Mouse (Mus musculus): ENCODE results near the gene Atrnl1.
A peak's percentile ranks its signal among the peaks of the same experiment; 100 is the strongest.
"Not testable (repeated sequence)": the region's sequence is repeated elsewhere in the genome, so short reads cannot be mapped to it uniquely, and the experiment has no call there.

Gene Atrnl1

DNA sequence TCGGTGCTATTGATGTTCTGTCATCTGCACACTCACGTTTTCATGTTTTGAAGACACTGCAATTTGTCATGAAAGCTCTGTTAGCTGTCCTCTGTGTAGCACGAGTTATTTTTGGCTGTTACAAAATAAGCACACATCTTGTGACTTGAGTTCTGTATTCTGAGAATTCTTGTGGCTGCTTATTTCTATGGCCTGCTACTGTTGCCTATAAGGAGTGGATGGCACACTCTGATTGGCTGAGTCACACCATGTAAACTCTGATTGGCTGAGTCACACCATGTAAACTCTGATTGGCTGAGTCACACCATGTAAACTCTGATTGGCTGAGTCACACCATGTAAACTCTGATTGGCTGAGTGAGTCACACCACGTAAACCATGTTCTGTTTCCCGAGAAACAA lies 85.9 kb downstream of the Atrnl1 start:
- not testable (repeated sequence) for DNase-seq (ENCODE audit: low spot score)

DNA sequence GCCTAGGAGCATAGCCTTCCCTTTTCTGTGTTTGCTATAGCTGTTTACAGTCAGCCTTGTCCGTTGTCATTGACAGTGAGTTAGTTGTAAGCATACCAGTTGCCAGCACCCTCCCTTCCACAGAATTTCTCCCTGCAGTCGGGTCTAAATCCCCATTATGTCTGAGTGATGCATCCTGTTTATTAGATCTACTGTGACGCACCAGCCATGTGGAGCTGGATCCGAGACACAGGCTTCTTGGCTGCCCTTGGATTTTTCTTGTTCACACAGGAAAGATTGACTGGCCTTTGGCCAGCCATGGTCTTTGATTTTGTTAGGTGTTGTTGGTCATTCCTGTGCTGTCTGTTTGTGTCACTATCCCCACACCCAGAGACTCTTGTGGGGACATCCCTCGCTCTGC lies 102.3 kb downstream of the Atrnl1 start:
- no peak for DNase-seq (ENCODE audit: low spot score)

GRCm38 (mm10) chr19:57724920-57725319 lies 114.1 kb downstream of the Atrnl1 start:
- DNase-seq (ENCODE audit: low spot score) = peak; percentile 39

DNA sequence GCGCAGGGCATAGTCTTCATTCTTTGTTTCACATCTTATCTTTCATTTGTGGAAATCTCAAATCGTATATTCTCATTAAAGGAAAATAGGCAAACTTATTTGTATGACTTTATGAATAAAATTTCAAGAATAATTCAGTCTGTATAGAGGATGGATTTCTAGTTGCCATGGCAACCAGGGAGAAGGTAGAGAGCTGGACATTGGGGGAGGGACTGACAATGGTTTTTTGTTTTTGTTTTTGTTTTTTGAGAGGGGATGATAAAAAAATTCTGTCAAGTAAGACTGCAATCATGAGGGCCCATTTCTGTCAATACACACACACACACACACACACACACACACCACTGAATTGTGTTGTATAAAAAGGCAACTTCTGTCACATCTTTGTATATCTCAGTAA lies 114.5 kb downstream of the Atrnl1 start:
- DNase-seq (ENCODE audit: low spot score) = no peak

- no peak for DNase-seq (ENCODE audit: low spot score)
These were observed 116.2 kb downstream of the Atrnl1 start for GRCm38 (mm10) chr19:57727009-57727408.

GRCm38 (mm10) chr19:57737475-57737874 lies 126.6 kb downstream of the Atrnl1 start:
- no peak for DNase-seq (ENCODE audit: low spot score)

DNA sequence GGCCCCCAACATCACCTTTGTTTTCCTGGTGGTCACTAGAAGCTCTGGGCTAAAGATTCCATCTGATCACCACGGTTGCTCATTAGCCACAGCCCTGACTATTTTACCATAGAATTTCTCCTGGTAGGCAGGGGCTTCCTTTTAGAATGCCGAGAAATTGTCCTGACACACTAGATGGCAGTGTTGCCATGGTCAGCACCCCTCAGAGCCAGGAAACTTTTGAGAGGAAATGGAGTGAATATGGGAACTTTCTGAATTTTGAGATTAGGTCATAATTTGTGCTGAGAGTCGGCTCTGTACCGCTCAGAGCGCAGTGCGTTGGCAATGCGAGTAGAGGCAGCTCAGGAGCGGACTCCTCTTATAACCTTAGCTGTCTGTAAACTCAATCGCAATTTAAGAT lies 134.7 kb downstream of the Atrnl1 start:
- DNase-seq (ENCODE audit: low spot score) = no peak

DNA sequence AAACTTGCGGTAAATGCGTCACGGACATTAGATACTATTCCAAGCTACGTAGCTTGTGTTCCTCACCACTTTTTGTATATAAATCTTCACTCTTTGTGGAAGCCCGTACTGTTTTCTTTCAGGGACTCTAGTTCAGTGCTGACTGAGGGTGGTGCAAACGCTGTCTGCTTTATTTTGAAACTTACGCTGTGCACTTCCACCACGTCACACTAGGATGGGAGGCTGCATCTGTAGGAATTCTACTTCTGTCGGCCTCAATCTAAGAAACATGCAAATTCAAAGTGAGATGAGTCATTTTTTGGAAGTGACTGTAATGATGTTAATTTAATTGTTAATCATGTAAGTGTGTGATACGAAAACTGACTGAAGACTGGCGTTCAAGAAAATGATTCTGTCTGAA lies 135.7 kb downstream of the Atrnl1 start:
- no peak for DNase-seq (ENCODE audit: low spot score)

GRCm38 (mm10) chr19:57752189-57752588 lies 141.4 kb downstream of the Atrnl1 start:
- DNase-seq (ENCODE audit: low spot score) = no peak

DNA sequence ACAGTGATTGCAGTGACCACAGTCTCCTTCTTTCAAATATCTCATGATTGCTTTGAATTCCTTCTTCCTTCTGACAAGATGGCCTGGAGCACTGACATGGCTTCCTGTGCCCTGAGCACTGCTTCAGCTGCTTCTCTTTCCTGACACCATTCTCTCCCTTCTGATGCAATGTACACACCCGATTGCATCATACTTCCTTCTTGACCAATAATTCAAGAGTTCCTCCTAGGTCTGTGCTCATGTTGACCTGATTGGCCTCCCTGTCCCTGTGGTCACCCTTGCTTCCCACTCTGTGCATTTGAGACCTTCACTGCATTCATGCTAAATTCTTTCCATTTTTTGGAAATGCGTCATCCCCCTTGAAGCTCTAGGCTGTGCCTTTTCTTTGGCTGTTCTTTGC lies 151.7 kb downstream of the Atrnl1 start:
- DNase-seq (ENCODE audit: low spot score) = no peak

DNA sequence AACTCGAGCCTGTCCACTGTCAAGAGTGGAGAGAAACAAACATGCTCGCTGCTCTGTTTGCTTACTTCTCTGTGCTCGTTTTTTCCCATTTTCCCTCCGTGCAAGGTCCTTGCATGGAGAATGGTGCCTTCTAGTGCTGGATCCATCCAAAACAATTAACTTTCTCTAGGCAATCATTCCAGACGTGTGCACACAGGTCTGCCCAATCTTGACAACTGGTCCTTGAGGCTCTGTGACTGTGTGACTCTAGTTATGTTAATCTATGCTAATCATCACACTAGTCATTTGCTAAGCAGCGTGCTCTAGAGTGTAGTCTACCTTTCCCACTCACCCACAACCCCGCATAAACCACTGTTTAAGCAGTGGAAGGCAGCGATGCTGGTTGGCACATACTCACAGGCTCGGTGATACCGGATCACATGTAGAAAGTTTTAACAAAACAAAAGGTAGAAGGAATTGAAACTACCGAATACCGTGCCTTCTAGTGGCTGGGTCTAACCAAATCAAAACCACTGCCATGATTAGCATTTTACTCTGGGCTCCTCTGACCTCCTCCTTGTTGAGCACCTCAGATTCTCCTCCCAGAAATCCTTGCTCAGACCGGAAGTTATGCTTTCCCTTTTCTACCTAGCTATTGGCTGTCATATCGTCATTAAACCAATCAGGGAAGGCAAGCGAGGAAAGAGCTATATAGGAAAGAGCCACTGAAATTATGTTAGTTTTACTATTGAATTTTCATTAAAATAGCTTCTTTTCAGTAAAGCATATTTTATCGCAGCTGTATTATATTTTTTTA lies 153.9 kb downstream of the Atrnl1 start:
- DNase-seq (ENCODE audit: low spot score) = no peak

GRCm38 (mm10) chr19:57767051-57767450 lies 156.2 kb downstream of the Atrnl1 start:
- DNase-seq (ENCODE audit: low spot score) = no peak

GRCm38 (mm10) chr19:57768661-57769060 lies 157.8 kb downstream of the Atrnl1 start:
- DNase-seq (ENCODE audit: low spot score) = no peak

DNA sequence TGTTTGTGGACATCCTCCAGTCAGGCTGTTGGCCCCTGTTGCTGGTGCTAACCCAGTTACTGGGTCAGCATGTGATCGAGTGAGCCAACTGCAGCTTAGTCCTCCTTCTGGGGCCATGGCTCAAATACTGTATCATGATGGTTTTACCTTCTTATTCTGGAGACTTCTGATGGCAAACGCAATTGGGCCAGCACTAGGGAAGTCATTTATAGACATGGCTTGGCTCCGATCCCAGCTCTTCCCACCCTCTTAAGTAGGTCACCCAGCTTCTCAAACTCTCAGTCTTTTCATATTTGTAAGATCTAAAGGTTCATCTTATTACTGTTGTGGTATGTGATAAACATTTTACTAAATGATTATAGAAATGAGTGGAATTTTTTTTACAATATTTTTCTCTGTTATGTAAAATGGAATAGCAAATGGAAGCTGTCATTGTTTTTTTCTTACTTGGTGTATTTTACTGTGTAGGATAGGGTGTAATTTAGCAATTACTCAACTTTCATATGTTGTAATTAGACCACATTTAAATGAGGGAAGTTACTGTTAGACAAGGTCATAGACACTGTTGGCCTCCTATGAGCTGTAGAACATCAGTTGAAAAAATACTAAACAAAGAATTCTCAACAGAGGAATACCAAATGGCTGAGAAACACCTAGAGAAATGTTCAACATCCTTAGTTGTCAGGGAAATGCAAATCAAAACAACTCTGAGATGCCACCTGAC lies 171.7 kb downstream of the Atrnl1 start:
- no peak for DNase-seq (ENCODE audit: low spot score)

GRCm38 (mm10) chr19:57786699-57787098 lies 175.9 kb downstream of the Atrnl1 start:
- no peak for DNase-seq (ENCODE audit: low spot score)

DNA sequence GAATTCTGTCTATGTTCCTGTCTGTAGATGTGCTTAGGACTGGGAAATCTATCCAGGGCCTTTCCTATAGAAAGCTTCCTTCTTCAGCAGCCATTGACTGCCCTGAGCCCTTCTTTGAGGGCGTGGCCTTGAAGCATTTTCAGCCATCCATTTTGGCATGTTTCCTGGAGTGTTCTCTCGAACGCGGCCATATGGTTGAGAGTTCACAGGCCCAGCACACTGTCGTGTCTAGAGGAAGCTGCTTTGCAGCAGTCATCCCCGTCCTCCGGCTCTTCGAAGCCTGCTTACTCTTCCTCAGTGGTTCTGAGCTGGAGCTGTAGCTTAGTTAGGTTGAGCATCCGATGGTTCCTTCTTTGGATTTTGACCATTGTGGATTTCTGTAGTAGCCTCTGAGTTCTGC lies 191.4 kb downstream of the Atrnl1 start:
- no peak for DNase-seq (ENCODE audit: low spot score)

GRCm38 (mm10) chr19:57802771-57803482 lies 192.1 kb downstream of the Atrnl1 start:
- DNase-seq (ENCODE audit: low spot score) = no peak

DNA sequence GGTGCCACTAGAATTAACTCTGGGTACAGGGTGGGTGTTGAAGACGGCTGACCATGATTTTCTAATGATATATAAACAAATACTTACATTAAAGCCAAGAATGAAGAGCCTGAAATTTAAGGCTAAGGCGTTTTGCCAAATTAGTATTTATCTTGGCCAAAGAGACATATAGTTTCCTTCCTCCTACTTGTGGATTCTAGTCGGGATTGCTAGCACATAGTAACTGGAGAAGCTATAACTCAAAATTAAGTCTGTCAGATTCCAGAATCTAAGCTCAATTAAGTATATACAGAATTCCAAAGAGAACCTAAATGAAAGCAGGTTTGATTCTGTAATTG lies 192.6 kb downstream of the Atrnl1 start:
- DNase-seq (ENCODE audit: low spot score) = no peak

- no peak for DNase-seq (ENCODE audit: low spot score)
These were observed 197.5 kb downstream of the Atrnl1 start for GRCm38 (mm10) chr19:57808363-57808762.

- DNase-seq (ENCODE audit: low spot score) = no peak
These were observed 203.5 kb downstream of the Atrnl1 start for GRCm38 (mm10) chr19:57814291-57814690.

DNA sequence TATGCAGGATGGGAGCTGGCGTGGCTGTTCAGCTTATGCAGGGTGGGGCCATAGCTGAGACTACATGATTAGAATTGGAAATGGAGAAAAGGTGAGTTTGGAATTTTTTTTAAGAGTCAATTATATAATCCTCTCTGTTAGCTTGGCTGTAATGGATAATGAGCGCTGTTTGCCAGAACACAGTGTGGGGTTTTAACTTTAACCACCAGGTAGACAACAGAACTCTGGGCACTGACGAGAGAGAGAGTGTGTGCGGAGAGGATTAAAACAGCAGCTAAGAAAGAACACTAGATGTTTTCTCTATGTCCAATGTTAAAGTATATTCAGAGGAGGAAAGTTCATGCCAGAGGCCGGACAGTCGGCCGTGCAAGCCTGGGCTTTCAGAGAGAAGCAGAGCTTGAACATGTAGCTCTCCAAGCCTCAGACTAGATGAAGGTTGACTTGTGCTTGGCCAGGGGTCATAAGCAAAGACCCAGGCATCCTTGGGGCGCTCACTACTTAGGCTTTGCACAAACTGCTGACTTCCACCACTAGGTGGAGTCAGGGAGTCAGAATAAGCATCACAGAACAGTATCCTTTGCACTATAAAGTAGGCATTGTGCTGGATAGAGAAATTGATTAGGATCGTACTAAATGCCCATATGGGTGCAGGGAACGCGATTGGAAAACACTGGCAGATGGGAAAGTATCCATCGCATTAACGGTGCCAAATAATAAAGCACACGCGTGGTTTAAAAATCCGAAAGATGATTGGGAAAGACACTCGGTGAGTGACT lies 205.6 kb downstream of the Atrnl1 start:
- peak; percentile 9 for DNase-seq (ENCODE audit: low spot score)

- DNase-seq (ENCODE audit: low spot score) = no peak
These were observed 206.9 kb downstream of the Atrnl1 start for GRCm38 (mm10) chr19:57817736-57818135.
